Mouse (Mus musculus) heart, adult 2 months (tissue): ENCODE results near the gene 1700086D15Rik.

ENCODE experiments used
- CTCF ChIP-seq: fragments of 200-600 bp; IDR thresholded peaks from 2 replicates; pipeline ENCODE4 v1.8.1; 2022; ENCODE audit warnings: antibody characterized with exemption, mild to moderate bottlenecking, moderate library complexity
- EP300 ChIP-seq: fragments of 200-500 bp; IDR thresholded peaks from 2 replicates; pipeline ENCODE4 v1.6.1; 2011; ENCODE audit warnings: low read depth, low read length, control low read depth; ENCODE audit not compliant: insufficient read depth
- POLR2A ChIP-seq: fragments of 200-500 bp; IDR thresholded peaks from 2 replicates; pipeline ENCODE4 v1.6.1; 2011; ENCODE audit warnings: mild to moderate bottlenecking, low read depth, low read length, control low read depth; ENCODE audit not compliant: insufficient read depth

DNA sequence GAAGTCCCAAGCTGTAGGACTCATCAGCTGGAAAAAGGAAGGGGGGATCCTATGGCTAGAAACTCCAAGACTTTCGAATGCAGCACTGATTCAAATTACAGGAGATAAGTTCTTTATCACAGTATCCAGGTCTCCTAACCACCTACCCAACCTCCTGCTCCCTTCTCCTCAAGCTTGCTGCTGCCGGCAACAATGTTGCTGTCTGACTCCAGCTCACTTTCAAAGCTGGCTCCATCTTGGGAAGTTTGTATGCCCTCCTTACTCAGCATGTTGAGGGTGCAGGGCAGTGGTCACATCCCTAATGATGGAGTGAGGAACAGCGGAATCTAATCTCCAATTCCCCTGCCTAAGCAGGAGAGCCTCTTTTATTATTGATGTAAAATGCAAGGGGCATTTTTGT is 38.3 kb upstream of the 1700086D15Rik start:
- TF ChIP-seq CTCF (no peak), POLR2A (no peak), EP300 (no peak)
